Mouse (Mus musculus): ENCODE results near the gene Cd40lg.

Gene Cd40lg

GRCm38 (mm10) chrX:57228178-57228577 lies 16.2 kb downstream of the Cd40lg start:
- no peaks in the 10 kb centered on the region for H3K36me3 ChIP-seq (ENCODE audit: insufficient read depth, low read length)
- TF ChIP-seq POU5F1 (IDR thresholded peaks at IDR 0.05; ENCODE audit: borderline replicate concordance, low read length), result no peak
- no peak for TF ChIP-seq CTCF (conservative IDR thresholded peaks at IDR 0.05; ENCODE audit: low read length)
- TF ChIP-seq NANOG (IDR thresholded peaks at IDR 0.05; ENCODE audit: borderline replicate concordance, low read length), result no peak
- no peak overlapping the region for H3K4me3 ChIP-seq (replicated peaks; ENCODE audit: low read length)
- H3K4me1 ChIP-seq (replicated peaks; ENCODE audit: low read depth, low read length), result no peaks in the 10 kb centered on the region
- no peaks in the 10 kb centered on the region for H3K27me3 ChIP-seq (ENCODE audit: insufficient read depth, low read length)
- no peaks in the 10 kb centered on the region for H3K9me3 ChIP-seq (ENCODE audit: low read length)

- TF ChIP-seq POU5F1 (IDR thresholded peaks at IDR 0.05; ENCODE audit: borderline replicate concordance, low read length) (no peak), NANOG (IDR thresholded peaks at IDR 0.05; ENCODE audit: borderline replicate concordance, low read length) (no peak), CTCF (conservative IDR thresholded peaks at IDR 0.05; ENCODE audit: low read length) (no peak)
- no peaks in the 10 kb centered on the region for H3K4me1 ChIP-seq (replicated peaks; ENCODE audit: low read depth, low read length)
- H3K4me3 ChIP-seq (replicated peaks; ENCODE audit: low read length), result no peak overlapping the region
- H3K27me3 ChIP-seq (ENCODE audit: insufficient read depth, low read length), result no peaks in the 10 kb centered on the region
- H3K36me3 ChIP-seq (ENCODE audit: insufficient read depth, low read length), result no peaks in the 10 kb centered on the region
- H3K9me3 ChIP-seq (ENCODE audit: low read length), result no peaks in the 10 kb centered on the region
These were observed 21.7 kb downstream of the Cd40lg start for GRCm38 (mm10) chrX:57233596-57233995.

- H3K9me3 ChIP-seq (ENCODE audit: low read length), result no peaks in the 10 kb centered on the region
- no peaks in the 10 kb centered on the region for H3K27me3 ChIP-seq (ENCODE audit: insufficient read depth, low read length)
- no peak overlapping the region for H3K4me3 ChIP-seq (replicated peaks; ENCODE audit: low read length)
- TF ChIP-seq NANOG (IDR thresholded peaks at IDR 0.05; ENCODE audit: borderline replicate concordance, low read length) (no peak), CTCF (conservative IDR thresholded peaks at IDR 0.05; ENCODE audit: low read length) (peak; percentile 49), POU5F1 (IDR thresholded peaks at IDR 0.05; ENCODE audit: borderline replicate concordance, low read length) (no peak)
- no peaks in the 10 kb centered on the region for H3K4me1 ChIP-seq (replicated peaks; ENCODE audit: low read depth, low read length)
- H3K36me3 ChIP-seq (ENCODE audit: insufficient read depth, low read length), result no peaks in the 10 kb centered on the region
These were observed 24.0 kb downstream of the Cd40lg start for GRCm38 (mm10) chrX:57235982-57236381.

- Histone ChIP-seq H3K9me3 (ENCODE audit: low read length) (no peaks in the 10 kb centered on the region), H3K4me1 (replicated peaks; ENCODE audit: low read depth, low read length) (no peaks in the 10 kb centered on the region), H3K27me3 (ENCODE audit: insufficient read depth, low read length) (no peaks in the 10 kb centered on the region), H3K4me3 (replicated peaks; ENCODE audit: low read length) (no peak overlapping the region), H3K36me3 (ENCODE audit: insufficient read depth, low read length) (no peaks in the 10 kb centered on the region)
- TF ChIP-seq CTCF (conservative IDR thresholded peaks at IDR 0.05; ENCODE audit: low read length) (no peak), POU5F1 (IDR thresholded peaks at IDR 0.05; ENCODE audit: borderline replicate concordance, low read length) (no peak), NANOG (IDR thresholded peaks at IDR 0.05; ENCODE audit: borderline replicate concordance, low read length) (no peak)
These were observed 26.6 kb downstream of the Cd40lg start for GRCm38 (mm10) chrX:57238572-57238971.

GRCm38 (mm10) chrX:57253329-57254055 lies 41.5 kb downstream of the Cd40lg start:
- Histone ChIP-seq H3K4me1 (replicated peaks; ENCODE audit: low read depth, low read length) (no peaks in the 10 kb centered on the region), H3K36me3 (ENCODE audit: insufficient read depth, low read length) (no peaks in the 10 kb centered on the region), H3K4me3 (replicated peaks; ENCODE audit: low read length) (no peak overlapping the region), H3K27me3 (ENCODE audit: insufficient read depth, low read length) (no peaks in the 10 kb centered on the region), H3K9me3 (ENCODE audit: low read length) (no peaks in the 10 kb centered on the region)
- TF ChIP-seq CTCF (conservative IDR thresholded peaks at IDR 0.05; ENCODE audit: low read length) (no peak), NANOG (IDR thresholded peaks at IDR 0.05; ENCODE audit: borderline replicate concordance, low read length) (no peak), POU5F1 (IDR thresholded peaks at IDR 0.05; ENCODE audit: borderline replicate concordance, low read length) (no peak)

GRCm38 (mm10) chrX:57260744-57261143 lies 48.8 kb downstream of the Cd40lg start:
- TF ChIP-seq CTCF (conservative IDR thresholded peaks at IDR 0.05; ENCODE audit: low read length) (peak; percentile 25; the same call in 1 of the 2 replicates), POU5F1 (IDR thresholded peaks at IDR 0.05; ENCODE audit: borderline replicate concordance, low read length) (no peak), NANOG (IDR thresholded peaks at IDR 0.05; ENCODE audit: borderline replicate concordance, low read length) (no peak)
- H3K4me1 ChIP-seq (replicated peaks; ENCODE audit: low read depth, low read length), result no peaks in the 10 kb centered on the region
- no peak overlapping the region for H3K4me3 ChIP-seq (replicated peaks; ENCODE audit: low read length)
- H3K27me3 ChIP-seq (ENCODE audit: insufficient read depth, low read length), result no peaks in the 10 kb centered on the region
- H3K9me3 ChIP-seq (ENCODE audit: low read length), result no peaks in the 10 kb centered on the region
- H3K36me3 ChIP-seq (ENCODE audit: insufficient read depth, low read length), result no peaks in the 10 kb centered on the region

- H3K4me3 ChIP-seq (replicated peaks; ENCODE audit: low read length), result no peak overlapping the region
- no peaks in the 10 kb centered on the region for H3K9me3 ChIP-seq (ENCODE audit: low read length)
- H3K36me3 ChIP-seq (ENCODE audit: insufficient read depth, low read length), result no peaks in the 10 kb centered on the region
- no peaks in the 10 kb centered on the region for H3K4me1 ChIP-seq (replicated peaks; ENCODE audit: low read depth, low read length)
- no peaks in the 10 kb centered on the region for H3K27me3 ChIP-seq (ENCODE audit: insufficient read depth, low read length)
- TF ChIP-seq NANOG (IDR thresholded peaks at IDR 0.05; ENCODE audit: borderline replicate concordance, low read length) (no peak), POU5F1 (IDR thresholded peaks at IDR 0.05; ENCODE audit: borderline replicate concordance, low read length) (no peak), CTCF (conservative IDR thresholded peaks at IDR 0.05; ENCODE audit: low read length) (no peak)
These were observed 51.6 kb downstream of the Cd40lg start for GRCm38 (mm10) chrX:57263515-57263914.
